Mouse (Mus musculus): Measurements from ENCODE around the gene Bcdin3d.

The Bcdin3d gene

DNA sequence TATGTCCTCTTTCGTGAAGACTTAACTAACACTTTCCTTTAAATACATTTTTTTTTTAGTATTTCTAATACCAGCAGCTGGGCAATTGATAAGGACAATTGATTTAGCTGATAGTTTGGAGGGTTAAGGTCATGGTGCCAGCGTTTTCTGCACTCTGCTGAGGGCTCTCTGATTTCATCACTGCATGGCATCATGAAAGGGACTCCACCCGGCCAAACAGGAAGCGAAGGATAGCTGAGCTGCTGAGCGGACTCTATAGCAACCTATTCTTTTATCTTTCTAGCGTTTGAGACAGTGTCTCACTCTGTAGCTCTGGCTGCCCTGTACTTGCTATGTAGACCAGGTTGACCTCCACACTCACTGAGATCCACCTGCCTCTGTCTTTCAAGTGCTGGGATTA is 10.2 kb upstream of the Bcdin3d start:
- in situ Hi-C loops (cut with MboI; ENCODE audit: unreplicated experiment in 2 of 2), result no loop called here

- in situ Hi-C loops (cut with MboI; ENCODE audit: unreplicated experiment in 2 of 2), result no loop called here
Observed at GRCm38 (mm10) chr15:99475814-99476213, 1.3 kb upstream of the Bcdin3d start.

DNA sequence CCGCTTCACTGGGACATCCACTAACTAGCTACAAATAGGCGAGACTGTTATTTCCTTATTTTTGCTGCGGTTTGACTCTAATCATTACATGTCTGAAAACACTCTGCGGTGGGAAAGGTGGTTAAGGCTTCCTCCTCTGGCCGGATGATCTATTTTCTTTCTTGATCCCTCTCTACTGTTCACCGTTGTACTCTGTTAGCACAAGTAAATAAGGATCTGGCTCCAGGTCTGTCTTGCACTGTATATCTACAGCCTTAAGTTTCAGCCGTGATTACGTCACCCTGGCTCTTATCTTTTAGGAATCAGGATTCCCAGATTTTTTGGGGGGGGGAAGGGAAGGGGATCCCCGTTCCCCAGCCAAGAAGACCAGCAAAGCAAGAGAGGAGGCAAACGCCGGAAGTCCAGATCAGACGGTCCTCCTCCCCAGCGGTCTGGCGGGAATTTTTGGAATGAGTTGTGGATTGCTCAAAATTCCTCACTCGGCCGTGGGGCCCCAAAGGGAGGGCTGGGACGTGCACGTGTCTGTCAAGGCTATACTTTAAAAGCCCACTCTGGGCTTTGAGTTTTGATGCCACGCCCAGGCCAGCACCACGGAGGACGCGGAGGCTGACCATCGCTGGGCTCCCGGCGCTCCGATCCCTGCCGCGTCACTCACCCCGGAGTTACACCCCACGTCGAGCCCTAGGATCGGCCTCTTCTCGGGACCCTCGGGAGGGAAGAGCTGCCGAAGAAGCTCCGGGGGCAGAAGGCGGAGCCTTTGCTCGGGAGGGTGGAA is 542 bp downstream of the Bcdin3d start:
- in situ Hi-C loops (cut with MboI; ENCODE audit: unreplicated experiment in 2 of 2), result loop anchor here (5.0 kb wide), 1 partner anchor 157 kb away; no protein-coding TSS in a partner anchor

DNA sequence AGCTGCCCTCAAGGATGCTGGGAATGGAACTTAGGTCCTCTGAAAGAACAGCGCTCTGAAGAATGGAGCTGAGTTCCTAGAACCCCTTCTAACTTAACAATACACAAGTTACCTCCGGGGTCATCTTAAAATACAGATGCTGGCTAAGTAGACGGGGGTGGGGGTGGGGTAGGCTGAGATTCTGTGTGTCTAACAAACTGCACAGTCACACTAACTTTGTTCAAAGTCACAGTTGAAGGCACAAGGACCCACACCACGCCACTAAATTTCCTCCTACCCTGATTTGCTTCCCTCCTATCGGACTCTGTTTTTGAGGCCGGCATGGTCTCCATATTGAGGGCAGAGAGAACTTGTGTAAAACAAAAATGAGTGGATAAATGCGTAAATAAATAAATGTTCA is 1.6 kb downstream of the Bcdin3d start:
- in situ Hi-C loops (cut with MboI; ENCODE audit: unreplicated experiment in 2 of 2), result loop anchor here (5.0 kb wide), 1 partner anchor 156 kb away; no protein-coding TSS in a partner anchor

GRCm38 (mm10) chr15:99471677-99472063 is 2.9 kb downstream of the Bcdin3d start:
- in situ Hi-C loops (cut with MboI; ENCODE audit: unreplicated experiment in 2 of 2), result loop anchor here (5.0 kb wide), 1 partner anchor 154 kb away; no protein-coding TSS in a partner anchor

GRCm38 (mm10) chr15:99470971-99471676 is 3.4 kb downstream of the Bcdin3d start:
- in situ Hi-C loops (cut with MboI; ENCODE audit: unreplicated experiment in 2 of 2), result loop anchor here (5.0 kb wide), 1 partner anchor 154 kb away; no protein-coding TSS in a partner anchor

GRCm38 (mm10) chr15:99470224-99470761 is 4.2 kb downstream of the Bcdin3d start:
- in situ Hi-C loops (cut with MboI; ENCODE audit: unreplicated experiment in 2 of 2), result loop anchor here (5.0 kb wide), 1 partner anchor 153 kb away; no protein-coding TSS in a partner anchor

- in situ Hi-C loops (cut with MboI; ENCODE audit: unreplicated experiment in 2 of 2), result loop anchor here (5.0 kb wide), 2 partner anchors 47 to 152 kb away; no protein-coding TSS in a partner anchor
Observed at GRCm38 (mm10) chr15:99469736-99470135, 4.8 kb downstream of the Bcdin3d start.

- in situ Hi-C loops (cut with MboI; ENCODE audit: unreplicated experiment in 2 of 2), result loop anchor here (5.0 kb wide), 1 partner anchor 47 kb away; no protein-coding TSS in a partner anchor
Observed at GRCm38 (mm10) chr15:99469067-99469466, 5.5 kb downstream of the Bcdin3d start.

DNA sequence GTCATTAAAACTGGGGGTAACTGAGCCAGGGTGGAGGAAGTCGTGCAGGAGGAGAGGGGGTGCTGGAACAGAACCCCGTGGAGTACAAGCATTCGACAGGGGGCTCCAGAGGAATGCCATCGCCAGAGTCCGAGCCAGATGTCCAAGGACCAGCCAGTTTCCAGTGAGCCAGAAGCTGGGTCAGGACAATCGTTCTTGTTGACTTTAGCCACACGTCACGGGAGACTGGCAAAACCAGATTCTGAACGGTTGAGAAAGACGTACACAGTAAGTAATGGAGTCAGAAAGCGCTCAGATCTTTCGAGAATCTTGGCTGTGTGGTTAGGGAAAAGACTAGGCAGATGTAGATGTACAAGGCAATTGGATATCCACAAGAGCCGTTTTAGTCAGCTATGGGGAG is 11.3 kb downstream of the Bcdin3d start:
- in situ Hi-C loops (cut with MboI; ENCODE audit: unreplicated experiment in 2 of 2), result no loop called here

GRCm38 (mm10) chr15:99457606-99458401 is 16.7 kb downstream of the Bcdin3d start, which contains the start of gene Nckap5l:
Gene Nckap5l (minus strand): TSS chr15:99457748.
- in situ Hi-C loops (cut with MboI; ENCODE audit: unreplicated experiment in 2 of 2), result no loop called here

- in situ Hi-C loops (cut with MboI; ENCODE audit: unreplicated experiment in 2 of 2), result no loop called here
Observed at GRCm38 (mm10) chr15:99456963-99457605, 17.4 kb downstream of the Bcdin3d start.

GRCm38 (mm10) chr15:99456338-99456962 is 18.1 kb downstream of the Bcdin3d start:
- in situ Hi-C loops (cut with MboI; ENCODE audit: unreplicated experiment in 2 of 2), result no loop called here

- in situ Hi-C loops (cut with MboI; ENCODE audit: unreplicated experiment in 2 of 2), result no loop called here
Observed at GRCm38 (mm10) chr15:99455415-99455814, 19.1 kb downstream of the Bcdin3d start.

DNA sequence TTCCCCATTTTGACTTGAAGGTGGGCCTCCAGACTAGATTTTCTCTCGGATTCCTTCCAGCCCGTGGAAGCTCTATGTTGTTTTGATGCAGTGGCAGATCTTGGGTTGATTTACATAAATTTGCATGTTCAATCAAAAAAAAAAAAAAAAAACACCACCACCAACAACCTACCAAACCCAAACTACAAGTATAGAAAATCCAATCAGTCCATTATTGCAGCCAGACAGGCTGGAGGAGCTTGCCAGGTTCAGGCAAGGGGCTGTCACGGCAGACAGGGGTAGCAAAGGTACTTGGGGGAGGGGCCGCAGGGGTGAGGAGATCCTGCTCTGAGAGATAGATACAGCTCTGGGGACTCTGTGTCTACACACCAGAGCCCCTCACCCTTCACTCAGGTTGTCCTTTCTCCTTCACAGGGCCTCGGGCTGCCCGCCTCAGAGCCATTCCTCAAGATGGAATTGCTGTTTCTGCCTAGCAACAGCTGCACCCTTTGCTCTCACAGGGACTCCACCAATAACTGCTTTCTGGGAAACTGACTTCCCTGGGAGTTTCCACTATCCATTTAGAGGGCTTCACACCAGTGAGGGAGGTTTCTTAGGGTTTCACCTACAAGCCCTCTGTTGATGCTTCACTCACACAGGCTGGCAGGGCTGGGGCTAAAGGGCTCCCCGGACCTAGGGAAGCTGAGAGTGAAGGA is 19.8 kb downstream of the Bcdin3d start:
- in situ Hi-C loops (cut with MboI; ENCODE audit: unreplicated experiment in 2 of 2), result no loop called here

- in situ Hi-C loops (cut with MboI; ENCODE audit: unreplicated experiment in 2 of 2), result no loop called here
Observed at GRCm38 (mm10) chr15:99453153-99453900, 21.2 kb downstream of the Bcdin3d start.

DNA sequence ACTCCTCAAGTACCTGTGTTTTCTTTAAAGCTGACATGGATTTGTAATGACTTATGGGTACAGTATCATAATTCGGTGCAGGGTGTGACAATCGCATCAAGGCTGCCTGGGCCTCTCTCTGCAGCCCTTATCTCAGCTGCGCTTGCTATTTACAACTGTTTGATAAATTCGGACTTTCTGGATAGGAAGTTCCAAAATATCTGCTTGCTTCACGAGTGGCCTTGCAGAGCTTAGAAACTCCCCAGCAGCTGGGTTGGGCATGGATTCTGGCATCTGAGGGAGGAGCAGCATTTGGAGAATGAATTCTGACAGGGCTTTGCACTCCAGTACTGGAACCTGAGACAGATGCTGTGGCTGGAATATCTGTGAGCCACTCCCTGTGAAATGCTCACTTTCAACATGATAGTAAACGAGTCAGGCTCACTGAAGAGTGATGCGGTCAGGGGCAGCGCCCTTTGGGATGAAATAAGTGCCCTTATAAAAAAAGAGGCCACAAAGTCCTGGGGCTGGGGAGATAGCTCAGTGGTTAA is 24.7 kb downstream of the Bcdin3d start:
- in situ Hi-C loops (cut with MboI; ENCODE audit: unreplicated experiment in 2 of 2), result no loop called here
